Mouse (Mus musculus): Measurements from ENCODE around the gene Fkbp5. TPM values are rescaled to one million over a fixed set of nuclear protein-coding genes. Genes with fewer than 3 reads are reported as not detected.
"Not testable (repeated sequence)": the region's sequence is repeated elsewhere in the genome, so short reads cannot be mapped to it uniquely, and the experiment has no call there.

Gene Fkbp5
- polyA plus RNA-seq, 1 experiment from 2014 or later: 27.2 TPM

GRCm38 (mm10) chr17:28361921-28362652 lies 155.2 kb downstream of the Fkbp5 start:
- peaks cover 71% of the 10 kb centered on the region for H3K27me3 ChIP-seq (replicated peaks)

DNA sequence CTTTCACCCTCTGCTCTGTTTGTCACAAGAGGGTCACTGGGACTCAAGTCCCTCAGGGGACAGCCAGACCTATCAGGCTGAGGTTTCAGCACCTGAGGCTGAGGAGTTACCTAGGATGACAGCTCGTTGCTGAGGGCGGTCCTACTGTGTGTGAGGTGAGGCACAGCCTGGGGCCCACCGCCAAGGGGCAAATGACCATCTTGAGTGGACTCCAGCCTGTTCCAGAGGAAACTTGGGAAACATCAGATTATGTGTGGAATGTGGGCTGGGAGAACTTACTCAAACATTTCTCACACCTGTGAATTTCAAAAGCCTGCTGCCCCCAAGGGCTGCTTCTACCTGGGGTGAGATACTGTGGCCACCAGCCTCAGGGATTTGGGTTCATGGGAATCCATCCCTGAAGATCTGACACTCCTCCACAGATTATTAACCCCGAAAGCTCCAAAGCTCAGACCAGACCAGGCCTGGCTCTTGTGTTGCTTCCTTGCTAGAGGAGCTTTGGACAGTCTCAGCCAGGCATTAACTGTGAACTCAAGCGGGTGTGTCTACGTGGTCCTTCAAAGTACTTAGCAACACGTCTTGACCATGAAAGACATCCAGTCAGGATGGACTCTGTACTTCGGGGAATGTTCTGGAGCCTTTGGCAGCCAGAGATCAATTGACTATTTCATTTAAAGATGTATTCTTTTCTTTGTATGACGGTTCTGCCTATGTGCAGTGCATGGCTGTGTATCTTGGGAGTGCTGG lies 156.6 kb downstream of the Fkbp5 start:
- H3K4me1 ChIP-seq: peaks cover 27% of the 10 kb centered on the region
- 83% methylated on average over 9 of the region's 9 CpGs for WGBS
- no peak overlapping the region for H3K4me3 ChIP-seq (replicated peaks)
- no peaks in the 10 kb centered on the region for H3K9me3 ChIP-seq (replicated peaks)
- no peaks in the 10 kb centered on the region for H3K36me3 ChIP-seq
- no peak overlapping the region for H3K4me2 ChIP-seq
- H3K27me3 ChIP-seq (replicated peaks): peaks cover 66% of the 10 kb centered on the region
- no peak overlapping the region for H3K27ac ChIP-seq (replicated peaks)
- ATAC-seq (ENCODE audit: low FRiP score): no peak
- no peak overlapping the region for H3K9ac ChIP-seq (replicated peaks)

More at GRCm38 (mm10) chr17:28361921-28362652, 155.2 kb downstream of the Fkbp5 start:
- no peak for ATAC-seq (ENCODE audit: low FRiP score)
- peak overlapping the region; percentile 61 for H3K4me2 ChIP-seq
- no peak overlapping the region for H3K27ac ChIP-seq (replicated peaks)
- no peaks in the 10 kb centered on the region for H3K36me3 ChIP-seq
- peaks cover 27% of the 10 kb centered on the region for H3K4me1 ChIP-seq
- 31% methylated on average over 11 of the region's 11 CpGs for WGBS
- no peaks in the 10 kb centered on the region for H3K9me3 ChIP-seq (replicated peaks)
- no peak overlapping the region for H3K9ac ChIP-seq (replicated peaks)
- H3K4me3 ChIP-seq (replicated peaks): peak overlapping the region; percentile 26

DNA sequence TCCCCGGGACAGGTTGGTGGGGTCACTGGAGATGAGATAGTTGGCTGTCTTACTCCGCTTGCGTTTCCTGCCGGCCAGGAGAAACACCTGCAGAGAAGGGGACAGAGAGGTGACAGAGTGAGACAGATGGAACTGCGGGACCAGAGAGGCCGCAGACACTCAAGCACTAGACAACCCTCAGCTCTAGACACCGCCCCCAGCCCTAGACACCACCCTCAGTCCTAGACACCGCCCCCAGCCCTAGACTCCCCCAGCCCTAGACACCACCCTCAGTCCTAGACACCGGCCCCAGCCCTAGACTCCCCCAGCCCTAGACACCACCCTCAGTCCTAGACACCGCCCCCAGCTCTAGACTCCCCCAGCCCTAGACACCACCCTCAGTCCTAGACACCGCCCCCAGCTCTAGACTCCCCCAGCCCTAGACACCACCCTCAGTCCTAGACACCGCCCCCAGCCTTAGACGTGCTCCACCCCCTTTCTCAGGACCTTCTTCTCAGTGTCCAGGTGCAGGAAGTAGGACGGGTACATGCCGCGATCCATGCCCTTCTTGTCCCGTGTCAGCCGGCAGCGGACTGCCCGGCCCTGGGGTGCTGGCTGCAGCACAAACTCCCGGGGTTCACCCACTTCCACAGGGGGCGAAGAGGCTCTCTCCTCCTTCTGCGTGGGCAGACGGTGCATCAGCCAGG lies 158.6 kb downstream of the Fkbp5 start:
- not testable (repeated sequence) for H3K36me3 ChIP-seq; H3K27ac ChIP-seq (replicated peaks); H3K4me2 ChIP-seq; H3K9ac ChIP-seq (replicated peaks); H3K4me3 ChIP-seq (replicated peaks); ATAC-seq (ENCODE audit: low FRiP score); H3K9me3 ChIP-seq (replicated peaks)
- 21% methylated on average over 24 of the region's 24 CpGs for whole genome bisulfite sequencing
- Histone ChIP-seq H3K4me1 (peaks cover 15% of the 10 kb centered on the region), H3K27me3 (replicated peaks) (peaks cover 47% of the 10 kb centered on the region)

DNA sequence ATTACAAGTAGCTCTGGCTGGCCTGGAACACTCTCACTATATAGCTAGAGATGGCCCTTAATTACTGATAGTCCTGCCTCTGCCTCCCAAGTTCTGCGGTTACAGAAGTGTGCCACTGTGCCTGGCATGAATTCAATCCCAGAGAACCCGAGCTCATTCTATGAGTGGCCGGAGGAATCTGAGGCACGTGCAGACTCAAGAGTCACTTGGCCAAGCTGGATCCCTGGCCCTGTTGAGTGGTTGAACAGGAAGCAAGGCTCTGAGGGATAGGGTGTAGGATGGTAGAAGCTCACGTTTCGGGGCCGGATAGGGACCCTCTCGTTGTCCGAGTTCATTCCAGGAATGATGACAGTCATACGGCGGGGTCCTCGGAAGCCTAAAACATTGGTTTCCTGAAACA lies 161.5 kb downstream of the Fkbp5 start:
- no peaks in the 10 kb centered on the region for H3K9me3 ChIP-seq (replicated peaks)
- H3K4me1 ChIP-seq: peaks cover 8% of the 10 kb centered on the region

GRCm38 (mm10) chr17:28352018-28352417 lies 165.3 kb downstream of the Fkbp5 start:
- Histone ChIP-seq H3K36me3 (no peaks in the 10 kb centered on the region), H3K9me3 (replicated peaks) (no peaks in the 10 kb centered on the region), H3K27me3 (replicated peaks) (peaks cover 36% of the 10 kb centered on the region), H3K4me2 (peak overlapping the region; percentile 95; the same call in 1 of the 2 replicates), H3K4me3 (replicated peaks) (no peak overlapping the region), H3K27ac (replicated peaks) (no peak overlapping the region), H3K9ac (replicated peaks) (no peak overlapping the region), H3K4me1 (peaks cover 36% of the 10 kb centered on the region)
- ATAC-seq (ENCODE audit: low FRiP score): no peak
- 14% methylated on average over 11 of the region's 11 CpGs for WGBS

More for the DNA sequence above, 161.5 kb downstream of the Fkbp5 start:
- no peak overlapping the region for H3K9ac ChIP-seq (replicated peaks)
- no peak overlapping the region for H3K4me3 ChIP-seq (replicated peaks)
- H3K4me2 ChIP-seq: no peak overlapping the region
- no peaks in the 10 kb centered on the region for H3K36me3 ChIP-seq
- H3K27ac ChIP-seq (replicated peaks): no peak overlapping the region
- peaks cover 43% of the 10 kb centered on the region for H3K27me3 ChIP-seq (replicated peaks)
- 89% methylated on average over 12 of the region's 12 CpGs for WGBS
- no peak for ATAC-seq (ENCODE audit: low FRiP score)

DNA sequence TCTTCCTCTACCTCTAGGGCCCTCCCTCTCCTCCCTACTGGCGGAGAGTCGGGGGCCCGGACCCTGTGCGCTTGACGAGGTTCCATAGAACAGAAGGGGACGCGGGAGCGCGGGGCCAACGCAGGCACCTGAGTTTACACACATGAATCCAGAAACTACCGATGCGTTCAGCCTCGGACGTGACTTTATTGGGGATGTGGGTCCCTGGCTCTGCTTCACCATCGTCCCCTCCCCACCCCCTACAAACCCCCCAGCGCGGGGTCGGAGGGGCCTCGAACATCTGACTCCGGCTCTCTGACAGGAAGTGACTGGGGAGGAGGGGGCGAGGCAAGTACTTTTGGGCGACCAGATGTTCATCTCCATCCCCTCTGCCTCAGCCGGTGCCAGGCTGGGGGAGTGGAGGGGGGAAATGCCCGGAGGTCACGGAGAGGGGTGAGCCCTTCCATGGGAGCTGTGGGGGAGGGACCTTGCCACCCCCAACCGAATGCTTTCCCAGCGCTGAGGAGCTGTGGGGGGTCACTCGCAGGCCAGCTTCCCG lies 165.9 kb downstream of the Fkbp5 start:
- Histone ChIP-seq H3K9ac (replicated peaks) (peak overlapping the region; percentile 52), H3K36me3 (no peaks in the 10 kb centered on the region), H3K27ac (replicated peaks) (no peak overlapping the region), H3K4me3 (replicated peaks) (peak overlapping the region; percentile 59), H3K27me3 (replicated peaks) (peaks cover 36% of the 10 kb centered on the region), H3K9me3 (replicated peaks) (no peaks in the 10 kb centered on the region), H3K4me2 (peak overlapping the region; percentile 95), H3K4me1 (peaks cover 36% of the 10 kb centered on the region)
- no peak for ATAC-seq (ENCODE audit: low FRiP score)
- WGBS: under 1% methylated on average over 28 of the region's 29 CpGs

- peak within 1 kb of the TSS; percentile 74 for H3K27ac ChIP-seq (replicated peaks)
- H3K4me1 ChIP-seq: peaks cover 43% of the 10 kb centered on the region
- no peaks in the 10 kb centered on the region for H3K9me3 ChIP-seq (replicated peaks)
- peak within 1 kb of the TSS; percentile 95 for H3K4me2 ChIP-seq
- peak within 1 kb of the TSS; percentile 59 for H3K9ac ChIP-seq (replicated peaks)
- peaks cover 36% of the 10 kb centered on the region for H3K27me3 ChIP-seq (replicated peaks)
- peak within 1 kb of the TSS; percentile 59 for H3K4me3 ChIP-seq (replicated peaks)
- H3K36me3 ChIP-seq: no peaks in the 10 kb centered on the region
- peak; percentile 77 for ATAC-seq (ENCODE audit: low FRiP score)
- WGBS: under 1% methylated on average over 56 of the region's 73 CpGs
Measured at GRCm38 (mm10) chr17:28350466-28351352, 166.6 kb downstream of the Fkbp5 start, which contains the start of gene Tead3. Gene Tead3, minus strand, starts transcription at chr17:28350817.

DNA sequence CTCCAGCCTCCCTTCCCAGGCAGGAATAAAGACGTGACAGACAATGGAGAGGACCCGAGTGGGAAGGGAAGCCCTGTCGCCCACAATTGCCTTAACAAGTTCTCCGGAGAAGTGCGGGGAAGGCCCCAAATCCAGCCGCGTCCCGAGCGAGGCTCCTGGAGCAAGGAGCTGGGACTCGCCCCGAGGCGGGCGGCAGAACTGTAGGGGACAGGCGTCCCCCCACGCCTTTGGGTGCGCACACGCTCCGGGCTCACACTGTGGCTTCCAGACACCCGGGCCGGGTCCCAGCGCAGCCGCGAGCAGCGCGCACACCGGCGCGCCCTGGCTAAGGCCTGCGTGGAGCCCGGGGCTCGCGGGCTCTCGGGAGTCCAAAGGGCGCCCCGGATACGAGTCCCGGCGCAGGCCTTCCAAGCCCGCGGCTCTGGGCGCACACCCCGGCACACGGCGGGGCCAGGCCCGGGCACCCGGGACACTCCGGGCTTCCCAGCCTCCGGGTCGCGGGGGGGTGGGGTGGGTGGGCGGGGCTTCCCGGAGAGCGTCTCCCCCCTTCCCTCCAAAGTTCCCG lies 167.3 kb downstream of the Fkbp5 start:
- H3K9ac ChIP-seq (replicated peaks): peak overlapping the region; percentile 59
- peaks cover 36% of the 10 kb centered on the region for H3K27me3 ChIP-seq (replicated peaks)

GRCm38 (mm10) chr17:28349264-28349880 lies 168.0 kb downstream of the Fkbp5 start:
- Histone ChIP-seq H3K27me3 (replicated peaks) (peaks cover 36% of the 10 kb centered on the region), H3K36me3 (no peaks in the 10 kb centered on the region), H3K4me2 (peak overlapping the region; percentile 95), H3K9ac (replicated peaks) (peak overlapping the region; percentile 59), H3K4me3 (replicated peaks) (peak overlapping the region; percentile 59), H3K27ac (replicated peaks) (no peak overlapping the region; the same call in 1 of the 2 replicates), H3K4me1 (peaks cover 50% of the 10 kb centered on the region), H3K9me3 (replicated peaks) (no peaks in the 10 kb centered on the region)
- 17% methylated on average over 13 of the region's 13 CpGs for WGBS
- no peak for ATAC-seq (ENCODE audit: low FRiP score)

More for the DNA sequence above, 167.3 kb downstream of the Fkbp5 start:
- peak overlapping the region; percentile 59 for H3K4me3 ChIP-seq (replicated peaks)
- H3K9me3 ChIP-seq (replicated peaks): no peaks in the 10 kb centered on the region
- no peaks in the 10 kb centered on the region for H3K36me3 ChIP-seq
- whole genome bisulfite sequencing: under 1% methylated on average over 54 of the region's 54 CpGs
- H3K4me2 ChIP-seq: peak overlapping the region; percentile 95
- H3K27ac ChIP-seq (replicated peaks): peak overlapping the region; percentile 71
- ATAC-seq (ENCODE audit: low FRiP score): peak; percentile 16; the same call in 1 of the 2 replicates
- H3K4me1 ChIP-seq: peaks cover 50% of the 10 kb centered on the region

Measured in neural tube, embryonic 15.5 days (tissue).